Mouse (Mus musculus): ENCODE measurements around the gene Lmbr1l. TPM values are rescaled to one million over a fixed set of nuclear protein-coding genes. Genes with fewer than 3 reads are reported as not detected.
"Not testable (repeated sequence)": the region's sequence is repeated elsewhere in the genome, so short reads cannot be mapped to it uniquely, and the experiment has no call there.

Gene Lmbr1l
- polyA plus RNA-seq, 1 experiment from 2014 or later: 13.4 TPM

DNA sequence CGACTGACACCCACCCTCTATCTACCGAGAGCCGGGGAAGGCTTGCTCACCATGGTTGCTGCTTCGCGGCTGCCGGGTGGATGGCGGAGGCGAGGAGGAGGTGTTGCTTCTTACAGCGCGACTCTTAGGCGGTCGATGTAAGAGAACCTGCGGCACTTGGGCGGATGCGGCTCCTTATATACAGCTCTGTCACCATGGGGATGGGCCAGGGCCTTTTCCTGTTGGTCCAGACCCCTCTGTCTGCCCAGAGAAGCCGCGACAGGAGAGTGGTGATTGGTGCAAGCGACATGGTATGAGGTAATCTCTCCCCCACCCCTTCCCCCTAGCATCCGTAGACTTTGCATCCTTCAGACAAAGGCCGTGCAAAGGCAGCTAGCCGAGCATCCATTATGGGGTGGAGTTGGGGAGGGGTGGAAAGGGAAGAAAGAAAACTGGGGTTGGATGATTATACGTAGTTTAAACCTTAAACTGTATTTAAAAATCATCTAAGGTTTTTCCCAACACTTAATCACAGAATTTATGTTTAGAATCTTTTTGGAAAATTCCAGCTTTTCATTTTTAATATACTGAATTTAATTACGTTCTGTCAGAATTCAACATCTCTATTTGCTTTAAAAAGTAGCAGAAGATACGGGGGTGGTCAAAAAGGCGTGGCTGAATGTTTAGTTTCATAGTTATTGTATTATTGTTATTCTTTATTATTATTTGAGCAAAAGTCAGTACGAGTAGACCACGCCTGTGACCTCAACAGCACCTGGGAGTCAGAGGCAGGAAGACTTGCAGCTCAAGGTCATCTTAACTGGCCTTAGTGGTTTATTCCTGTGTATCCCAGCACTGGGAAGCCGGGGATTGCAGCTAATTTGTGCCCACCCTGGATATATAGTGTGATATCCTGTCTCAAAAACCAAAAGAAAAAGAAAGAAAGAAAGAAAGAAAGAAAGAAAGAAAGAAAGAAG, 35.6 kb upstream of the Lmbr1l start, which contains the start of the genes Gm49450 and Tuba1a:
TSS of gene Gm49450 (minus strand) at position 151 of the 956 bp plus-strand sequence.
TSS of gene Tuba1a (minus strand) at position 303 of the 956 bp plus-strand sequence.
- no peaks in the 10 kb centered on the region for H3K36me3 ChIP-seq (ENCODE audit: control insufficient read depth, insufficient read depth, low read length)
- H3K9me3 ChIP-seq (ENCODE audit: control insufficient read depth, low read length): no peaks in the 10 kb centered on the region
- ATAC-seq (ENCODE audit: low FRiP score): peak; percentile 97
- peak within 1 kb of the TSS; percentile 72 for H3K4me3 ChIP-seq (ENCODE audit: low read depth, low read length)
- H3K4me1 ChIP-seq (replicated peaks; ENCODE audit: control insufficient read depth, insufficient read depth, low read length): no peaks in the 10 kb centered on the region; the same call in 1 of the 2 replicates
- no peaks in the 10 kb centered on the region for H3K27me3 ChIP-seq (ENCODE audit: control insufficient read depth, insufficient read depth, low read length)
- peak within 1 kb of the TSS; percentile 98 for H3K27ac ChIP-seq (ENCODE audit: low read depth, low read length)
- peak; percentile 98 for DNase-seq (ENCODE audit: low spot score)
- peak within 1 kb of the TSS; percentile 97 for H3K9ac ChIP-seq (ENCODE audit: low read depth, low read length)
- 3% methylated on average over 28 of the region's 28 CpGs for WGBS
- peak within 1 kb of the TSS; percentile 73 for H3K4me2 ChIP-seq (replicated peaks; ENCODE audit: low read depth, low read length)

DNA sequence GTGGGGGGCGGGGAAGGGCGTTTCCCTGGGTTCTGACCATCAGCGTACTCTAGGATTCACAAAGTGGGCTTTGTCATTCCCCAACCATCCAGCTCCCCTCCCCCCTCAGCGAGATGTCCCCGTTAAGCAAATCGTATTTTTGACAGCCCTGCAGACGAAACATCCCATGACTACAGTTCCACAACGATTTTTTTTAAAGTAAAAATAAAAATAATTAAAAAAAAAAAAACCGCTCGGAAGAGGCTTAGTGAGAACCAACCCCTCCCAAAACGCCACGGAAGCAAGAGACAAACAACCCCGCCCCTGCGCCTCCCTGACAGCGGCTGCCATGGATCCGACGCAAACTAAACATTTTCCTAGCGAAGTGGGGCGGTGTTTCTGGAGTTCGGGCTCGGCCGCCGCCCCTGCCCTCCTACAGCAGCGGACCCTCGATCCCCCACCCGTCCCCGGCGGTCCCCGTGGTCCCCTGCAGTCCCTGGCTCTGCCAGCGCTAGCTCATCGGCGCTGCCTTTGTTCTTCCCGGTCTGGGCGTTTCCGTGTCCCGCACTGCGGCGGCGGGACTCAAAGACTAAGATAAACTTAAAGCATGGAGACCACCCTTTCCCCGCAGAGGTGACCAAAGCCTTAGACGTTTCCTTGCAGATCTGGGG, 34.8 kb upstream of the Lmbr1l start:
- under 1% methylated on average over 39 of the region's 41 CpGs for WGBS
- Histone ChIP-seq H3K9me3 (ENCODE audit: control insufficient read depth, low read length) (no peaks in the 10 kb centered on the region), H3K4me2 (replicated peaks; ENCODE audit: low read depth, low read length) (0 out of 2 replicates have a peak overlapping the region, but pooled peaks have one; percentile 15), H3K27me3 (ENCODE audit: control insufficient read depth, insufficient read depth, low read length) (no peaks in the 10 kb centered on the region), H3K27ac (ENCODE audit: low read depth, low read length) (peak overlapping the region; percentile 98), H3K4me3 (ENCODE audit: low read depth, low read length) (peak overlapping the region; percentile 72), H3K36me3 (ENCODE audit: control insufficient read depth, insufficient read depth, low read length) (no peaks in the 10 kb centered on the region), H3K9ac (ENCODE audit: low read depth, low read length) (peak overlapping the region; percentile 97), H3K4me1 (replicated peaks; ENCODE audit: control insufficient read depth, insufficient read depth, low read length) (no peaks in the 10 kb centered on the region; the same call in 1 of the 2 replicates)
- DNase-seq (ENCODE audit: low spot score) (peak; percentile 83), ATAC-seq (ENCODE audit: low FRiP score) (peak; percentile 63)

DNA sequence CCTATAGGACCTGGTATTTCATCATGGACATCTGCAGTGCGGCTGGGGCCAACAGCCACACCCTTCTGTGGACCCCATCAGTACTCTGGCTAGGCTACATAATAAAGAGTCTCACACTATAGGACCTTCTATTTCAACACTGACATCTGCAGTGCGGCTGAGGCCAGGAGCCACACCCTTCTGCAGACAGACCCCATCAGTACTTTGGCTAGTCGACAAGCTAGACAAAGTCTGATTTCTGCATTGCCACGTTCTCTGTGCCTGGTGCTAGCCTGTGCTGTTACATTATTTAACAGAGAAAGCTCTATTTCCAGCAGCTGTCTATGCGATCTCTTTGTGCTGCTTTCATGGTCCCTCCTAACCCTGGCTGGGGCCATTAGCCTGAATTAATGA, 34.0 kb upstream of the Lmbr1l start:
- peak; percentile 9; the same call in 1 of the 2 replicates for ATAC-seq (ENCODE audit: low FRiP score)
- WGBS: 7% methylated on average over 5 of the region's 5 CpGs
- no peaks in the 10 kb centered on the region; the same call in 1 of the 2 replicates for H3K4me1 ChIP-seq (replicated peaks; ENCODE audit: control insufficient read depth, insufficient read depth, low read length)

DNA sequence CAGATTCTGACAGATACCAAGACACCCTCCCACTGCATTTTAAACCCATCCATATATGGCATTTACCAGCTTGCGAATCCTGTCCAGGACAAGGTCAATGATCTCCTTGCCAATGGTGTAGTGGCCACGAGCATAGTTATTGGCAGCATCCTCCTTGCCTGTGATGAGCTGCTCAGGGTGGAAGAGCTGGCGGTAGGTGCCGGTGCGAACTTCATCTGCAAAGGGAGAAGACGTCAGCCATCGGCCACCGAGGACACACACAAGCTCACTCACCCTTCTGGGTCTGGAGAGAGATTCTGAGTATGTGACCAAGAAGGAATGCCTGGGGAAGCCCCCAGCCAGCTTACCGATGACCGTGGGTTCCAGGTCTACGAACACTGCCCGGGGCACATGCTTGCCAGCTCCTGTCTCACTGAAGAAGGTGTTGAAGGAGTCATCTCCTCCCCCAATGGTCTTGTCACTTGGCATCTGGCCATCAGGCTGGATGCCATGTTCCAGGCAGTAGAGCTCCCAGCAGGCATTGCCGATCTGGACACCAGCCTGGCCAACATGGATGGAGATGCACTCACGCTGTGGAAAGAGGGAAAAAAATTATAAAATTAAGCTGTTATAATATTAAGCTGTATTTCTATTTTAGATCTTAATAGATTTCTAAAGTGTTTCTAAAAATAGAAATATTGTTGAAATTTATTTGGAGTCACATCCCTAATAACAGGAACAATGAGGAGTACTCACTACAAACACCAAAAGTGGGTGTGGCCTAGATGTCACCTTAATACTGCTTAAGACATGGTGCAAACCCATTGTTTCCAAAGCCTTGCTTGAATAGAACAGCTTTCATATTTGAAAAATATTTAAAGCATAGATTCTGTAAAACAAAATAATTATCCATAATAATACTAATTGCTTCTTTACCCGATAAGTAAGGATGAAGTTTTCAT, 33.4 kb upstream of the Lmbr1l start:
- peak; percentile 27 for DNase-seq (ENCODE audit: low spot score)
- not testable (repeated sequence) for H3K36me3 ChIP-seq (ENCODE audit: control insufficient read depth, insufficient read depth, low read length); H3K4me1 ChIP-seq (replicated peaks; ENCODE audit: control insufficient read depth, insufficient read depth, low read length); ATAC-seq (ENCODE audit: low FRiP score); H3K9me3 ChIP-seq (ENCODE audit: control insufficient read depth, low read length); H3K27me3 ChIP-seq (ENCODE audit: control insufficient read depth, insufficient read depth, low read length)
- Histone ChIP-seq H3K27ac (ENCODE audit: low read depth, low read length) (peak overlapping the region; percentile 98), H3K9ac (ENCODE audit: low read depth, low read length) (peak overlapping the region; percentile 97), H3K4me2 (replicated peaks; ENCODE audit: low read depth, low read length) (peak overlapping the region; percentile 62), H3K4me3 (ENCODE audit: low read depth, low read length) (peak overlapping the region; percentile 72)
- 90% methylated on average over 11 of the region's 15 CpGs for WGBS

More for the DNA sequence above, 34.0 kb upstream of the Lmbr1l start:
- H3K36me3 ChIP-seq (ENCODE audit: control insufficient read depth, insufficient read depth, low read length): no peaks in the 10 kb centered on the region
- no peaks in the 10 kb centered on the region for H3K27me3 ChIP-seq (ENCODE audit: control insufficient read depth, insufficient read depth, low read length)
- peak overlapping the region; percentile 62 for H3K4me2 ChIP-seq (replicated peaks; ENCODE audit: low read depth, low read length)
- H3K4me3 ChIP-seq (ENCODE audit: low read depth, low read length): peak overlapping the region; percentile 72
- H3K9ac ChIP-seq (ENCODE audit: low read depth, low read length): peak overlapping the region; percentile 97
- H3K27ac ChIP-seq (ENCODE audit: low read depth, low read length): peak overlapping the region; percentile 98
- H3K9me3 ChIP-seq (ENCODE audit: control insufficient read depth, low read length): no peaks in the 10 kb centered on the region
- peak; percentile 67 for DNase-seq (ENCODE audit: low spot score)

DNA sequence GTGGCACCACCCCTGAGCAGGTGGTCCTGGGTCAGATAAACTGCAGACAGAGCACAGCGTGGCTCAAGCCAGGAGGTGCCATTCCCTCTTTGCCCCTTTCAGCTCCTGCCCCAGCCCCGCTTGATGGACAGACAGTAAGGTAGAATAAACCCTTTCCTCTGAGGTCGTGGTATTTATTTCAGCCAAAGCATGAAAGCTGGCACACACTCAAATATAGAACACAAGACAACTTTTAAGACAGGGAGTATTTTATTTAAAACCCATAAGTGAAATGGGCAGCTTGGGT, 31.5 kb upstream of the Lmbr1l start:
- no peak overlapping the region for H3K27ac ChIP-seq (ENCODE audit: low read depth, low read length)

DNA sequence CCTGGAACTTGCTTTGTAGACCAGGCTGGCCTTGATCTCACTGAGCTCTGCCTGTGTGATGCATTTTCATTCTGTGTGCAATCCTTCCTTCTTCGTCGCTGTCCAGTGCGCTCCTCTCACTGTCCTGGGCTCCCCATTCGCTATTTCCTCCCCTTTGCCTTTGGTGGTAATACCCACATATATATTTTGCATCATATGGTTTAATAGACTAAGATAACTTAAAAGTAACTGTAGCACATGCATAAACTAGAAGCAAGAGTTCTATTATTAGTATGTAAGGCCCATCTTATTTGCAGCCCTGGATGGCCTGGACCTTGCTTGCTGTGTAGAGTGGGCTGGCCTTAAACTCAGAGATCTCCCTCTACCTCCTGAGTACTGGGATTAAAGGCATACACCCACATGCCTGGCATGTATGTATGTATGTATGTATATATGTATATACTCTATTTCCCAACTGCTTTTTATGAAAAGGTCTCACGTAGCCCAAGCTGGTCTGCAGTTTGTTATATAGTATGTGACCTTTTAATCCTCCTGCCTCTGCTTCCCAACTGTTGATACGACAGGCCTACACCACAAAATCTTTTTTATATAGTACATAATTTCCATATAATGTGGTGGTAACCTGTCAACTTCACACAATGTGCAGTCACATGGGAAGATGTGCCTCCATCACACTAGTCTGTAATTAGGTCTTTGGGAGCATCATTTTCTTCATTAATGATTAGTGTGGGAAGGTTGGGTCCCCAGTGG, 31.0 kb upstream of the Lmbr1l start:
- Histone ChIP-seq H3K36me3 (ENCODE audit: control insufficient read depth, insufficient read depth, low read length) (no peaks in the 10 kb centered on the region), H3K27me3 (ENCODE audit: control insufficient read depth, insufficient read depth, low read length) (no peaks in the 10 kb centered on the region), H3K4me1 (replicated peaks; ENCODE audit: control insufficient read depth, insufficient read depth, low read length) (no peaks in the 10 kb centered on the region), H3K9ac (ENCODE audit: low read depth, low read length) (peak overlapping the region; percentile 23; the same call in 1 of the 2 replicates), H3K9me3 (ENCODE audit: control insufficient read depth, low read length) (no peaks in the 10 kb centered on the region), H3K4me3 (ENCODE audit: low read depth, low read length) (peak overlapping the region; percentile 23), H3K27ac (ENCODE audit: low read depth, low read length) (no peak overlapping the region), H3K4me2 (replicated peaks; ENCODE audit: low read depth, low read length) (peak overlapping the region; percentile 32)
- WGBS: 80% methylated on average over 6 of the region's 6 CpGs
- ATAC-seq (ENCODE audit: low FRiP score): peak; percentile 43; the same call in 1 of the 2 replicates
- DNase-seq (ENCODE audit: low spot score): peak; percentile 55

More for the DNA sequence above, 31.5 kb upstream of the Lmbr1l start:
- Histone ChIP-seq H3K27me3 (ENCODE audit: control insufficient read depth, insufficient read depth, low read length) (no peaks in the 10 kb centered on the region), H3K36me3 (ENCODE audit: control insufficient read depth, insufficient read depth, low read length) (no peaks in the 10 kb centered on the region), H3K4me3 (ENCODE audit: low read depth, low read length) (peak overlapping the region; percentile 23), H3K4me1 (replicated peaks; ENCODE audit: control insufficient read depth, insufficient read depth, low read length) (no peaks in the 10 kb centered on the region), H3K4me2 (replicated peaks; ENCODE audit: low read depth, low read length) (peak overlapping the region; percentile 32), H3K9ac (ENCODE audit: low read depth, low read length) (peak overlapping the region; percentile 23; the same call in 1 of the 2 replicates), H3K9me3 (ENCODE audit: control insufficient read depth, low read length) (no peaks in the 10 kb centered on the region)
- DNase-seq (ENCODE audit: low spot score): peak; percentile 54
- ATAC-seq (ENCODE audit: low FRiP score): peak; percentile 12; the same call in 1 of the 2 replicates
- 62% methylated on average over 3 of the region's 3 CpGs for WGBS

DNA sequence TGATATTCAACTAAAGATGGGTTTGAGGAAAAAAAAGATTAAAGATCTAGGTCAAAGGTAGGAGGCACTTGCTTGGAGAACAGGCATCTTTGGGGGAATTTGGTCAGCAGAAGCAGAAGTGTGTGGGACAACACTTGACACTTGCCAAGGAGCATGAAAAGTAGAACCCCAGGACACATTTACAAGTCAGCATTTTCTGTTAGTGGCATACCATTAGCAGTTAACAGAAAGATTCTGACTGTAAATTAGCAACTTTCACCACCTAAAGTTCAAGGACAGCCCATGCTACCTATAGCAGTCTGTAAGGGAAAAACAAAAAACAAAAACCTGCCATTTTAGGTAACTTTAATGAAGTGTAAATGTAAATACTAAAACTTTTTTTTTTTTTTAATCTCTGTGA, 30.4 kb upstream of the Lmbr1l start:
- Histone ChIP-seq H3K36me3 (ENCODE audit: control insufficient read depth, insufficient read depth, low read length) (no peaks in the 10 kb centered on the region), H3K27ac (ENCODE audit: low read depth, low read length) (0 out of 2 replicates have a peak overlapping the region, but pooled peaks have one; percentile 17), H3K9ac (ENCODE audit: low read depth, low read length) (no peak overlapping the region), H3K9me3 (ENCODE audit: control insufficient read depth, low read length) (no peaks in the 10 kb centered on the region), H3K4me2 (replicated peaks; ENCODE audit: low read depth, low read length) (no peak overlapping the region), H3K4me1 (replicated peaks; ENCODE audit: control insufficient read depth, insufficient read depth, low read length) (no peaks in the 10 kb centered on the region), H3K4me3 (ENCODE audit: low read depth, low read length) (no peak overlapping the region), H3K27me3 (ENCODE audit: control insufficient read depth, insufficient read depth, low read length) (no peaks in the 10 kb centered on the region)
- DNase-seq (ENCODE audit: low spot score) (peak; percentile 35), ATAC-seq (ENCODE audit: low FRiP score) (no peak)
